Mouse (Mus musculus) cerebral cortex, adult 2 months (tissue): ENCODE data around the gene Eif5a.

ENCODE experiments used
- WGBS: fragments of 180-500 bp; shearing (Covaris S2); methylation state at CpG from one replicate; pipeline ENCODE4 v1.1.7; 2018; 5-methylcytosine and 5-hydroxymethylcytosine counted together

The Eif5a gene

GRCm38 (mm10) chr11:69876867-69877266 lies 44.9 kb downstream of the Eif5a start:
- 6% methylated on average over 12 of the region's 12 CpGs for WGBS

GRCm38 (mm10) chr11:69876186-69876585 lies 45.6 kb downstream of the Eif5a start:
- WGBS: 49% methylated on average over 7 of the region's 7 CpGs

DNA sequence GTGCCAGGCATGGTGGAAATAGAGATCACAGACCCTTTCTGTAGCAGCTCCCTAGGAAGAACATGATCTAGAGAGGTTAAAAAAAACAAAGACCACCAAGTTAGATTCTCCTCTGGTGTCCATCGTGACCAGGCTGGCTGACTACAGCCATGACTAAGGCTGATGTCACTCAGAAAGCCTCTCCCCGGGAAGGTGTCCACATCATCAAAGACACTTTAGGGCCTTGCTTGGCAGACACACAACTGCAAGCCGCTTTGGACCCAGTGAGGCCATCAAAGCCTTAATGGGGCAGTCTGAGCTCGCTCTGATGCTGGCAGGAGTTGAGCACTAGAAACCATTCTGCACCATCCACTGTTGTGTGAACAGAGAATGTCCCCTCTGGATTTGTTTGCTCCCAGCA lies 49.3 kb downstream of the Eif5a start:
- WGBS: 72% methylated on average over 4 of the region's 4 CpGs

DNA sequence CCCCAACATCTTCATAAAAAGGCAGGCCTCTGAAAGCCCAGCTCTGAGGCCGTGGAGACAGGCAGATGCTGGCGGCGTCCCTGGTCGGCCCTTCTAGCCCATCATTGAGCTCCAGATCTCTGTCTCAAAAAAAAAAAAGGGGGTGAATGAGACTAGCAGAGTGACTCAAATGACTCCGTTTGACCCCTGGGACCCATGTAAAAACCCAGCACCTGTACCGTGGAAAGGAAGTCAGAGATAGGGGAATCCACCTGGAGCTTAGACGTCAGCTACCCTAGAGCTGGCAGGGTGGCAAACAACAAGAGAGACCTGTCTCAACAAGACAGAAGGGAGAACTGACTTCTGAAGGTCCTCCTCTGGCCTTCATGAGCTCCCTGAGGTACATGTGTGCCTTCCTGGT lies 49.9 kb downstream of the Eif5a start:
- 89% methylated on average over 7 of the region's 7 CpGs for WGBS

DNA sequence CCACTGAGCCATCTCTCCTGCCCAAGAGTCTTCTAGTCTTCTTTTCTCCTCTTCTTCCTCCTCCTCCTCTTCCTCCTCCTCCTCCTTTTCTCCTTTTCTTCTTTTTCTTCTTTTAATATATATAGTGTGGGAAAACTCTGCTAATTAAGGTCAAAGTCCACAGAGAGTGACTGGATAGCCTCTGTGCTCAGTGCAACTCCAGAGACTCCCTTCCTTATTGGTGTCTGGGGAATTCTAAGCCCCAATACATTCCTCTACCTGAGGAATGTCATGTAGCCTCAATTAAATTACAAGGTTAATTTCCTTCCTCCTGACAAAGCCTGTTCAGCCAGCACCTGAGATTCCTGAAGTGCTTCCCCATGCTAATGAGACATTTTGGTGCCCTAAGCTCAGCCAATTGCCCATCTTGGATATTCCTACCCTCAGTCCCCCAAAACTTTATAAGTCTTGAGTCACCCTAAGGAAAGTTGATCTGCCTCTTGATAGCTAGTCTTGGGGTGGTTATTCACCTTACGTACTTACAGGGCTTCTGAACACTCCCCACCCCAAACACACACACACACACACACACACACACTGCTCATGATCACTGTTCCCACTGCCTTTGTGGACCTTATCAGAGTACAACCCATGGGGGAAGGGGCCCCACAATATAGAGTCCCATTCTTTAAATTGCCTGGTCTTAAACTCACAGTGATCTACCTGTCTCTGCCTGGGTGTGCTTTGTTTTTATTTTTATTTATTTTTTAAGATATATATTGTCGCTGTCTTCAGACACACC lies 51.3 kb downstream of the Eif5a start:
- 96% methylated on average over 2 of the region's 2 CpGs for WGBS

- WGBS: 76% methylated on average over 9 of the region's 9 CpGs
Observed at GRCm38 (mm10) chr11:69867335-69867734, 54.4 kb downstream of the Eif5a start.
